Mouse (Mus musculus) adrenal gland, postnatal 14 days (tissue): ENCODE results near the gene Wdr78. TPM values are rescaled to one million over a fixed set of nuclear protein-coding genes. Genes with fewer than 3 reads are reported as not detected.

Experiments used
- DNase-seq: peaks from one replicate; pipeline ENCODE4 v3.0.0; 2021; ENCODE audit warnings: mixed read lengths
- total RNA-seq: library from RNA; stranded (reverse); gene quantifications from 2 replicates; pipeline ENCODE4 v1.2.3, GENCODE M21; 2021

The Wdr78 gene
- total RNA-seq, 1 experiment from 2014 or later: 3.6 TPM

DNA sequence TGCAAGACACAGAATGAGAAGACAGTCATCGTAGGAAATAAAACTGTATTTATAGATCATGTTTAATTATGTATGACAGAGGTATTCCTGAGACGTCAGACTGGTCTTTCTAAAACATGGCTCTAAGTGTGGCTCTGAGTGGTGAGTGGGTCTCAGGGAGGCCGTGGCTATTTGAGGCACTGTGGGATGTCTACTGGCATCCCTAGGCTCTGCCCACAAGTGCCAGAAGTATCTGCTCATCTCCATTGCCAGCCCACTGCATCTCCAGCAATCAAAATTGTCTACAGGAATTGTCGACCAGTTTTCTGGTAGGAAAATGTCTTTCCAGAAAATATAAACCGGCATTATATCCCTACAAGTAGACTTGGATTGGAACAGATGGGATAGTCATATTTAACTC is 57.4 kb downstream of the Wdr78 start:
- DNase-seq: no peak

DNA sequence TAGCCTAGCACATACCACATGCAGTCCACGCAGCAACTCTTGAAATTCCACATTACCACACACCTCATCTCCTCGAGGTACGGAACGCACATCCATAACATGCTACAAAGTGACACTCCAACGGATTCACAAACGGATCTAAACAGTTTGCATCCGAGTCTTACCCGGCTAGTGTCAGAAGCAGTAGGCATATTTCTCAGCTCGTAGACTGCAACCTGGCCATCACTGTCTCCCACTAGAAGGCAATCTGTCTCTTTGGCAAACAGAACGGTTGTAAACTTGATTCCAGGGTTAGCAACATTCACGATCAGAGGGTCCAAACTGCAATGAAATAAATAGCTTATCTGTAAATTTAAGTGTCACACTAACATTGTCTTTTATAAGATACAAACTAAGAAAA is 66.3 kb downstream of the Wdr78 start:
- DNase-seq: no peak

DNA sequence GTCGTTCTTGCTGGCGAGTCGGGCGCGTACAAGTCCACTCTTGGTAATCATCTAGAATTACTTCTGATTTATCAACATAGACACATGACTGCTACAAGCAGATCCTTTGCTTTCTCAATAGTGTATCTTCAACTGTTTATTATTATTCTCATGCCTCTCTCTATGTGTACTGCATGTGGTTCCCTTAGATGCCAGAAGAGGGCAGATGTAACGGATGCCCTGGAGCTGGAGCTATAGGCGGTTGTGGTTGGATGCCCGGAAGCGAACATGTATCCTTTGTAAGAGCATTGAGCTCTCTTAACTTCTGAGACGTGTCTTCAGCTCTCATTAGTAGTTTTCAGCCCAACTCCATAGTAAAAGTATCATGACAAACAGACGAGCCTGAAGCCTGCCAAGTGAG is 71.4 kb downstream of the Wdr78 start:
- DNase-seq: no peak

DNA sequence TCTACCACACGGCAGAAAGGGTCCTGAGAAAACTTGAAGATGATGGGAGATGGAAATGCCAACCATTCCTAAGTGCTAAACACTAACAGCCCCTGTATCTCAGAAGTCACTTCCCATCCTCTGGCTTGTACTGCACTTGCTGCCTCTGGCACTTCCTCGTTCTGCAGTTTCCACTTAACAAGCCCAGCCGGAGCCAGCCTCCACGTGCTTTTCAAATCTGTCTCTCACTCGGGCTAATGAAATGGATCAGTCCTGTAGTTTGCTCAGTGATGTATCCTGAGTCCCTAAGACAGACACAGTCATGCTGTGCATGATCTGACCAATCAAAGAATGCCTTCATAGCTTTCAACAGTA is 74.5 kb downstream of the Wdr78 start:
- DNase-seq: no peak

DNA sequence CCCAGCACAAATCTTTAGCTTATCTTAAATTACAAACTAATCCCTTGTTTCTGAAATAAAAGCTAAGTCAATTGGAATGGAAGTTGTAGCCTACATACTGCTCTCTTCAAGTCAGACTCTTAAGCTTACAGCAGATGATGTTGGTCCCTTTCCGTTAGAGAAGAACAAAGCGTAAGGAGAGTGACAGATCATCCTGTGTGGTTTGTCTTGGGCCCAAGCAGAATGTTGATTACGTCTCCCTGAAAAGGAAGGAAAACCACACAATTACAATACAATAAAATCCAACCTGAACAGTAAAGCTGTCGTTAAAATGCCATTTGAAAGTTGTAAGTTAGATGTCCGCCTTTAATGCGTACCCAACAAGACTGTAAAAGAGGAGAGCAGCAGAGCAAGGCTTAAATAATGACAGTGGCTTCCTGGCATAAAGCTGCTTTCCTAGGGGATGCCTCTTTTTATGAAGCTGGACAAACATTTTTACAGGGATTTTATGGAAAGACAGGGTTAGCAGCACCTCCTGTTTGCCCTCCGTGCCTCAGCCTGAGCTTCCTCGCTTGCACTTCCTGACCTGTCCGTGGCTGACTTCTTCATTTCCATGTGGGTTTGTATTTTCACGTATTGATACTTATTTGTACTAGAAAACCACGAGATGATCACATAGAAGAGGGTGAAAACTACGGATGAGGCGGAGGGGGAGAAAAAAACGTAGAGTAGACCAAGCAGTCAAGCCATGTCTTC is 75.1 kb downstream of the Wdr78 start:
- no peak for DNase-seq

DNA sequence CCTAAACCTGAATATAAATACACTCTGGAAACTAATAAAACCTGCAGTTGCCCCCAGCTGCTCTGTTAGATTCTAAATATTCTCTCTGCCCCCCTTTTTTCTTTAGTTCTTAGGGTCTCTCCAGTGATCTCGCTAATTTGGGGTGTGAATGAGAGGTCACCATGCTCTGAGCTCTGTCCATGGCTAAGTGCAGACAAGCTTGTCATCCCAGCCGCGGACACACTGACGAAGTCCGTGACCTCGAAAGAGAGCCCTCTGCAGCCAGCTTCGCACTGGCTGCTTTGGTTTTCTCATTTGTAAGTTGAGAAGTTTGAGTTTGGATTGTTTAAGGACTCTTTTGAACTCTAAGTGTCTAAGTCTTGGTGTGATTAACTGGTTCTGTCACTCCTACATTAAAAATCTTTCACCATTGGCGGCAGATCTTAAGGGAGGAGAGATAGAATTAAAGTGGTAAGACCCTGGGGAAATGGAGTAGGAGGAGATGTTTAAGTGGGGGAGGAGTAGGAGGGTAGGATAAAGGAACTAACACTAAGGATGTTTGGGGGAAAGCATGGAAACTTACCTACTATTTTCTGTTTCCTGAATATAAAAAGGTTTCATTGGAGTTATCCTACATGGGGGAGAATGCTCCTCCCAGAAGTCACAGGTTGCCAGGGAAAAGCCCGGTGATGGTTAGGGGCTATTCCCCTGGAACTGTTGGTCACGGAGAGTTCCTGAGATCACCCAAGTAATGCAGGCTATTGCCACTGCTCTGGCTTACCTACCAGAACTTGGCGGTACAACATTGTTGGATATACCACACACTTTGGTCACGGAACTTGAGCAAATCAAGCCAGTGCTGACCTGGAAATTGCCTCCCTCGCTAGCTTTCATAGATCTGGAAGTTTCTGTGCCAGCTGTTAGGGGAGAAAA is 85.9 kb downstream of the Wdr78 start:
- DNase-seq: no peak

DNA sequence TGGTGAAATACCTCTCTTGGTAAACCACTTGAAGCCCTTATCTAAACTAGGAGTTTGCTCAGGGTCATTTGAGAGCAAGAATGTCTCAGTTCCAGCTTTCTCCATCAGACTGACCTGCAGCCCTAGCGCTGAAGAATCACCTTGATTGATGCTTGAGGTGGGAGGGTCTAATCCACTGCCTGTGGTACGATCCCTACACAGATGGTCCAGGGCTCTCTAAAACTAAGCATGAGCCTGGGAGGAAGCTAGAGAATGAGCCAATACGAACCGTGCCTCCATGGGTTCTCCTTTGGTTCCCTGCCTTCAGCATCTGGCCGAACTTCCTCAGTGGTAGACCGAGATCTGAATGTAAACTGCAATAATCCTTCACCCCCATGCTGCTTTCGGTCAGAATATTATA is 86.6 kb downstream of the Wdr78 start:
- no peak for DNase-seq

DNA sequence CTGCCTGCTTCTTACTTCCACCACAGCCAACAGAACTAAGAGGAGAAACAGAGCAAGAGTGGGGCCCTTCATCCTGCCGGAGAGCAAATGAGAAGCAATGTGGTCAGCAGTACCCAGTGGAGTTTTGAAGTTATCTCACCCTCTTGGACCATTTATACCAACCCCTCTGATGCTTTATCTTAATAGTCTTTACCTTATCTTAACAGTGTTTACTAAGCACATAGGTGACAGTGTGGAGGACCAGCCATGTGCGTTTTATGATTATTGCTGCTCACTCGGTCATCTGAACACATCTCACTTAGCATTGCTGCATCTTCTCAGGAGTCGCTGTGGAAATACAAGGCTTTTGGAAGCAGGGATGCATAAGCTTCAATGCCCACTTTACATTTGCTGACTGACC is 87.7 kb downstream of the Wdr78 start, which contains the start of gene Insl5:
TSS of gene Insl5 (minus strand) at position 222 of the 400 bp plus-strand sequence.
- DNase-seq: no peak

DNA sequence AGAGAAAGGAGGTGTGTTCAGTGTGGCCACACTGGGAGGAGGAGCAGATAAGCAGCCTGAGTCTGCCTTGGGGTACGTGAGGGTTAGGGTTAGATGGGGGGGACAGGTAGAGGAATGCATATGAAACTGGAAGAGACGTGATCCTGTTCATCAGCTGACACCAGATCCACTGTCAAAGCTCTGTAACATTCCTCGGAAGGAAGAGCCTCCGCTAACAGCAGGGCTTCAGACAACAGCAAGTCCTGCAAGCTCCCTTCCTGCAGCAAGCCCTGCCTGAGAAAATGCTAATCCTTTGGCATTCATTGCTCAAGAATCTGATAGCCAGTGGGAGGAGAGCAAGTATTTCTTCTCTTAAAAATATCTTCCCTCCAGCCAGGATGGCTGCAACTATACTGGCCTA is 100.9 kb downstream of the Wdr78 start:
- DNase-seq: no peak

DNA sequence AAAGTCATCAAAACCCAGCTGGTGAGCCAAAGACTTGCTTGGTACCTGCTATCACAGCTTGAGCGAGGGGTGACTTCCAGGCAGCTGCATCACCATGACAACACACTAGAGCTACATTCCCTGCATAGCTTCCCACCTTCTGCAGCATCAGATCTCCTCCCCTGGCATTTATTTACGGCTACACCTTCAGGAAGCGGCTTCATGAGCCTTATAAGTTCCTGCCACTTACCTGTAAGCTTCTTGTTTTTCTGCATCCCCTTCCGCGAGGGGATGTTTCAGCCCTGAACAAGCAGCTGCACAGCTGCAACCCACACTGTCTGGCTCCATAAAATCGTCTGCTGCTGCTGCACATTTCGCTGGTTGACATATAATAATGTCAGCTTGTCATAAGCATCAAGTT is 102.5 kb downstream of the Wdr78 start:
- no peak for DNase-seq

DNA sequence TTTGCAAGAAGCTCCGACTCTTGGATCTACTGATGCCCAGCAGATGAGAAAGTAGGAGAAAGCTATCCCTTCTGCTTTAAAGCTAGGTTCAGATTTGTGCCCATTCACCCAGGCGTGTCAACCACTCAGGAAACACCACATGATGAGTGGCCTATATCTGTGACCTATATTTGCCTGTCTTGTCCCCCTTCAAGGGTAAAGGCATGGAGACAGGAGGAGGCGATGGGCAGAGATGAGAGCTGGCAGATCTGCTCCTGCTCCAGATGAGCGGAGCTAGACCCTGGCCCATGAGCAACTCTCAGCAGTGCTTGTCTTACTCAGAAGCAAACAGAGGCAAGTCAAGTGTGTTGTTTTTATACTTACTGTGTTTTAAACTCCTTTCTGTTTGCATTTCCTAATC is 103.6 kb downstream of the Wdr78 start:
- no peak for DNase-seq

DNA sequence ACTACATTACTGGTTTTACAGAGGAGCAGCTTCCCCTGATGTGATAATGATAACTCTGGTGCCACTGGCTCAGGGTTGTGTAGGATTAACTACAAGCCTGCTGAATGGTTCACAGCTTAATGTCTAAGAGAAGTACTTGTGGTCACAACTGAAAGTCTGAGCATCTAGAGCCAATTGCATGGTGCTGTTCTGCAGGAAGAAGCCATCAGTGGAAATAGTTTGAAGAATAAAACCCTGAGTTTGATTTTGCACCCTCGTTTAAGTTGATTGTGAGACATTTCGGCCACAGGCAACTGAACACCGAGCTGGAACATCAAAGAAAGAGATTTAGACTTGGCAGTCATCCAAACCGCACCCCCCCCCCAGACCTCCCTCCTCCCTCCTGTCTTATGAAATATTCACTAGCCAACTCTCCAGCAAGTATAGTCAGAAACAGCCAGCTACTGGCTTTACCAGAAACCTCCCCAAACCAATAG is 107.4 kb downstream of the Wdr78 start:
- DNase-seq: peak; percentile 39

DNA sequence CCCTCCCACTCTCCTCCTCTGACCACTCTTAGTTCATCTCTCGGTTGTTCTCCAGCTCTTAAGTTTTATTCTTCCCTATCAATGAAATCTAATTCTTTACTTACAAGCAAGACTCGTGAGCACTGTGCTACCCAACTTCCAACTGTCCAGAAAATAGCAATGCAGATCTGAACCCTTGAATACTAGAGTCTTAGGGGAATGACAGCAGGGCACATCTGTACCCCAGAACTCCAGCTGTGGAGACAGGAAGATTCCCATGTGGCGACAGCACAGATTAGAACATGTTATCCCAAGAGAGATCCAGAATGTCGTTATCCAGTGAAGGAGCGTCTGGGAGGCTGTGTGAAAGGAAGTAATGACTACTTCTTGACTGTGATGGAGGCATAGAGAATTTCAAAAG is 108.1 kb downstream of the Wdr78 start:
- no peak for DNase-seq

DNA sequence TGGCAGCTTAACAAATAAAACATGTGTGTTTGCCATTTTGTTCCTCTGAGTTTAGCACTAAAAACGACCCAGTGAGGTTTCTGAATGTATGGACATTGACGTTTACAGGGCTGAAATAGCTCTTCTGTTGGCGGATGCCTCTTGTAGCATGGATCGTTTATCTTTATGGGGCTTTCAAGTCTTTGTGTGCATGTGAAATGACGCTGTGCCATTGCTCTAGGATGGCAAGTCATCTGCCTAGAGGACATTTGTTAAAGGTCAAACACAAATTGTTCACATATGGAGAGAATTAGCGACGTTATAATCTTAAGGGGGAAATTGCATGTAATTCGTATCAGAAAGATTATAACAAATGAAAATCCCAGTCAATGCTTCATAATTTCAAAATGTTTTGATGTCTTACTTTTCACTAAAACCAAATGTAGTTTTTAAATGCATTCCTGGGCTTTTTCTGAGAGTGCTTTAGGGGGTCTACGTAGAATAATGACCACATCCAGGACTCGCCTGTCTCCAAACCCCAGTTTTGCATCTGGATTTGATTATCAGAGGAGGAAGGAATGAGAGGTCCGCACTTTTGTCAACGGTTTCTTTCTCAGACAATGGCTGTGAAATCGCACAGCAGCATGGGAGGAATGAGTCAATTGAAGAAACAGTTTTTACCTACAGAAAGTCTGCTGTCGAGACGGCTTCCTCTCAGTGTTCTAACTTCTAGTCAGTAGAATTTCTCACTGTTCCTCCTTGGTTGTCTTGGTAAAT is 109.0 kb downstream of the Wdr78 start:
- DNase-seq: no peak

DNA sequence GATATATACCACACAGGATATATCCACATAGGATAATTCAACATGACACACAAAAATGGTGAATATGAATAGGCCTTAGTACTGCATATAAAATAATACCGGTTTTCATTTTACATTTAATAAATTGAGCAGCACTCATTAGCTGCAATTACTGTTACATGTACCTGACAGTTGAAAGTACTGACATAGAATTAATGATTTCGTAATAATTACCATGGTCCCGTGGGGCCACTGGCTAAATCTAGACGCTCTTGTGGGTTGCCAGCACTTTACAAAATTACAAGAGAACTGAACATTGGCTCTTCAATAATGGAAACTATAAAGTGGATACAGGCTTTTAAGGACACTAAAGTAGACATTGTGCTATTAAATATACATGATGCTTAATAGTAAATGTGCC is 109.7 kb downstream of the Wdr78 start:
- DNase-seq: no peak

DNA sequence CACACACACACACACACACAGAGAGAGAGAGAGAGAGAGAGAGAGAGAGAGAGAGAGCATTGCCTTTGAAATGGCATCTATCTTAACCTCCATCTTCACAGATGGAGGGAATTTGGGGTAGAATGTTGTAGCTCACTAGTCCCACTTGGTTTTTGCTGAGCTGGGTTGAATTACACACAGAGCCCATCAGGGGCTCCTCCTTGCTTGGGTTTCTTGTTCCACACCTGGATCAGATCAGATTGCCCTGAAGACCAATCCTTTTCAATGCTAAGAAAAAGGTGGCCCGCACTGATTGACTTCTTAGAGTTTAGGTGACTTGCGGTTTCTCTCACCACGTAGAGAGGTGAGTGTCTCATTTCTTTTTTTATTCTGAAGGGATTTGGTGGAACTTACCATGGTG is 122.7 kb downstream of the Wdr78 start:
- DNase-seq: no peak

DNA sequence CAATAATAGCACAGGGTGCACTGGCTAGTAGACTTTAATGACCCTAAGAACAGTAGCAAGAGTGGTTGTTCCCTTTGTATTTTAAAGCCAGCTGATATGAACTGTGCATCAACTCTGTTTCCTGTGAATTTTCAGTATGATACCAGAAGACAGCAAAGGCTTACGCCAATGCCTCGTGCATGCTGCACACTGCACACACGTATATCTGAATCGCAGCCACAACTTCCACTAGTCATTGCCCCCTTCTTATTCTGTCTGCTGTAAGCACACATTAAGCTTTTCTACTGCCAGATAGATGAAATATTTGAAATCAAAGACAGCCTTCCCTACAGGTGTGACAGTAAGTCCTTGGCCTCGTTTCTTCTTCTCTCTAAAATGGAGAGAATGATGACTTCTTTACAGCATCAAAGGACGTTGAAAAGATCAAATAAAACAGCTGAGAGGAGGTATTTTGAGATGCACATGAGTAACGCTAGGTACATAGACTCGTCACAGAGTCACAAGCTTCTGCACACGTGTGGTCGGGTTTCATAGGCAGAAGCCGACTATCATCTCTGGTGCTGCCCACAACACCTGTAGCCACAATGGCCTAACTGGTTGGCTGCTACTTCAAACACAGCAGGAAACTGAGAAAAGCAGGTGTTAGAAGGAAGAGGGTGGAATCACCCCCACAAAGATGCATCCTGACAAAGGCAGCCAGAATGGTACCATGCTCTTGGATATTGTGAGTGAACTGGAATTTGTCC is 123.6 kb downstream of the Wdr78 start:
- DNase-seq: no peak

DNA sequence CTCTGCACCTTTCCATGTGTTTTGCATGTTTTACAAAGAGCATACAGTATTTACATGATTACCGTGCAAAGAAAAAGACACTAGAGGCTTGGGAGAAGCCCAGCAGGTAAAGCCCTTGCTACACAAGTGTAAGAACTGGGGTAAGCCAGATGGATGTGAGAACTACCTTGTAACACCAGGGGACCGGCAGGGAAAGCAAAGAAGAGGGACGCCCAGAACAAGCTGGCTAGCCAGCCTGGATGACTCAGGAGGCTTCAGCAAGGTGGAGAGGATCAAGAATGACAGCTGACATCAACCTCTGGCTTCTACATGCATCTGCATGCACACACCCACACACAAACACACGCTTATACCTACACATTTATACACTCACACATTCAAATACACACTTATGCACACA is 124.3 kb downstream of the Wdr78 start:
- no peak for DNase-seq

DNA sequence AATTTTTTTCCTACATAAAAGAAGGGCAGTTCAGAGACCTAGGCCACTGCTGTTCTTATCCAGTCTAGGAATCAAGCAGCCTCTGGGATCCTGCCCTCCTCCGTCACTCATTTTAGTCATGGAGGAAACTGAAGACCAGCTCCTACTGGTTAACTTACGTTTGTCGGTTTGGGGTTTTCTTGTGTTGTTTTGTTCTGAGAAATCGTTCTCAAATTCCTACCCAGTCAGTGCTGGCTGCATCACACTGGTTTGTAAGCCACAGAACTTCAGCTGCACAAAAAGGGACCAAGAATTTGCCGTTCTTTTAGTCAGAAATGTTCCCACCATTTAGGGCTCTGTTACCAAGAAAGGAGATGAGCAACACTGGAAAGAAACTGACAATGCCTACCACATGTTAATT is 125.0 kb downstream of the Wdr78 start:
- DNase-seq: no peak

DNA sequence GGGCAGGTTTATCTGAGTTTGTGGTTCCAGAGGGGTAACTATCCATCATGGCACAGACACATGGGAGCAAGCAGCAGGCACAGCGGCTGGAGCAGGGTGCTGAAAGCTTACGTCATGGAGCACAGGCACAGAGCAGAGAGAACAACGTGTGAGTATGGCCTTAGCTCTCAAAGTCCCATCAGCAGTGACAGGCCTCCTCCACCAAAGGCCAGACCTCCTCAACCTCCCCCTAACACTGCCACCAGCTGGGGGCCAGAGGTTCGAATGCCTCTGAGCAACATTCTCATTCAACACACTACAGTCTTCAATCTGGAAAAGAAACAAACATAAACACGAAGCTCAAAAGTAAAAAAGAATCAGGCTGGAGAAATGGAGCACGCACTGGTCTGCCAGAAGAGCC is 125.8 kb downstream of the Wdr78 start:
- DNase-seq: no peak
